Mouse (Mus musculus): ENCODE measurements at regions not wholly inside any gene's neighbourhood (a gene's known extent, or its start where the extent isn't known, plus 50 kb on each side); places are given as distances from the start of the nearest gene placed in this dataset.

- DNase-seq (ENCODE audit: low read depth in 2 of 2, low spot score in 2 of 2) = no peak
Measured at GRCm38 (mm10) chr3:149233691-149234131, 243.4 kb upstream of the Adgrl2 start.

GRCm38 (mm10) chr3:149233191-149233641 lies 242.9 kb upstream of the Adgrl2 start:
- no peak for DNase-seq (ENCODE audit: low read depth in 2 of 2, low spot score in 2 of 2)

- no peak for DNase-seq (ENCODE audit: low read depth in 2 of 2, low spot score in 2 of 2)
Measured at GRCm38 (mm10) chr3:149231346-149231745, 241.0 kb upstream of the Adgrl2 start.

- no peak for DNase-seq (ENCODE audit: low read depth in 2 of 2, low spot score in 2 of 2)
Measured at GRCm38 (mm10) chr3:149227556-149227955, 237.2 kb upstream of the Adgrl2 start.

GRCm38 (mm10) chr3:149226723-149227122 lies 236.4 kb upstream of the Adgrl2 start:
- DNase-seq (ENCODE audit: low read depth in 2 of 2, low spot score in 2 of 2) = no peak

- DNase-seq (ENCODE audit: low read depth in 2 of 2, low spot score in 2 of 2) = no peak
Measured at GRCm38 (mm10) chr3:149225684-149226083, 235.3 kb upstream of the Adgrl2 start.

GRCm38 (mm10) chr3:149224271-149224670 lies 233.9 kb upstream of the Adgrl2 start:
- DNase-seq (ENCODE audit: low read depth in 2 of 2, low spot score in 2 of 2) = no peak

- no peak for DNase-seq (ENCODE audit: low read depth in 2 of 2, low spot score in 2 of 2)
Measured at GRCm38 (mm10) chr3:149223776-149224175, 233.4 kb upstream of the Adgrl2 start.

- no peak for DNase-seq (ENCODE audit: low read depth in 2 of 2, low spot score in 2 of 2)
Measured at GRCm38 (mm10) chr3:149220958-149221357, 230.6 kb upstream of the Adgrl2 start.

GRCm38 (mm10) chr3:149220304-149220951 lies 230.1 kb upstream of the Adgrl2 start:
- no peak for DNase-seq (ENCODE audit: low read depth in 2 of 2, low spot score in 2 of 2)

GRCm38 (mm10) chr3:149219381-149220303 lies 229.3 kb upstream of the Adgrl2 start:
- DNase-seq (ENCODE audit: low read depth in 2 of 2, low spot score in 2 of 2) = no peak

- no peak for DNase-seq (ENCODE audit: low read depth in 2 of 2, low spot score in 2 of 2)
Measured at GRCm38 (mm10) chr3:149217916-149218803, 227.8 kb upstream of the Adgrl2 start.

- DNase-seq (ENCODE audit: low read depth in 2 of 2, low spot score in 2 of 2) = no peak
Measured at GRCm38 (mm10) chr3:149216759-149217400, 226.5 kb upstream of the Adgrl2 start.

- DNase-seq (ENCODE audit: low read depth in 2 of 2, low spot score in 2 of 2) = no peak
Measured at GRCm38 (mm10) chr3:149215691-149216090, 225.3 kb upstream of the Adgrl2 start.

- DNase-seq (ENCODE audit: low read depth in 2 of 2, low spot score in 2 of 2) = no peak
Measured at GRCm38 (mm10) chr3:149211909-149212308, 221.6 kb upstream of the Adgrl2 start.

- no peak for DNase-seq (ENCODE audit: low read depth in 2 of 2, low spot score in 2 of 2)
Measured at GRCm38 (mm10) chr3:149209260-149209659, 218.9 kb upstream of the Adgrl2 start.

- DNase-seq (ENCODE audit: low read depth in 2 of 2, low spot score in 2 of 2) = no peak
Measured at GRCm38 (mm10) chr3:149203451-149203850, 213.1 kb upstream of the Adgrl2 start.

- no peak for DNase-seq (ENCODE audit: low read depth in 2 of 2, low spot score in 2 of 2)
Measured at GRCm38 (mm10) chr3:149196477-149197185, 206.3 kb upstream of the Adgrl2 start.

GRCm38 (mm10) chr3:149190856-149191576 lies 200.7 kb upstream of the Adgrl2 start:
- DNase-seq (ENCODE audit: low read depth in 2 of 2, low spot score in 2 of 2) = no peak

Data from CD8-positive naive resting alpha-beta T cell, adult 2 months (primary cell).